Mouse (Mus musculus): ENCODE data around the gene Pagr1b. TPM values are rescaled to one million over a fixed set of nuclear protein-coding genes. Genes with fewer than 3 reads are reported as not detected.
A peak's percentile ranks its signal among the peaks of the same experiment; 100 is the strongest.

The Pagr1b gene
- polyA plus RNA-seq, 1 experiment from 2014 or later: not detected

DNA sequence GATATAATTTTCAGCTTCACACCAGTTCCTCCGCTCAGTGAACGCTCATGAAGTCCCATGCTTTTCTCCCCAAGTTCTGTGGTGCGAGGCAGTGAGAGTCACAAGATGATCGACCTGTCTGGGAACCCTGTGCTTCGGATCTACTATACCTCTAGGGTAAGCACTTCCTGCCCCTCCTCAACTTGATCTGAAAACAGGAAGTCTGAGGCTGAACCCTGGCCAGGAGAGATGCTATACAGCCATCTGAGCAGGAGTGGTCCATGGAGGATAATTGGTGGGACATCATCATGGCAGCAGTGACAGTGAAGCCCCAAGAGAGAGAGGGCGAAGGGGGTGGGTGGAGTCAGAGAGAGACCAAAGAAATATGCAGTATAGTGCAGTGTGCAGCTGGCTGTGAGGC lies 37.4 kb downstream of the Pagr1b start:
- WGBS: 88% methylated on average over 6 of the region's 6 CpGs

DNA sequence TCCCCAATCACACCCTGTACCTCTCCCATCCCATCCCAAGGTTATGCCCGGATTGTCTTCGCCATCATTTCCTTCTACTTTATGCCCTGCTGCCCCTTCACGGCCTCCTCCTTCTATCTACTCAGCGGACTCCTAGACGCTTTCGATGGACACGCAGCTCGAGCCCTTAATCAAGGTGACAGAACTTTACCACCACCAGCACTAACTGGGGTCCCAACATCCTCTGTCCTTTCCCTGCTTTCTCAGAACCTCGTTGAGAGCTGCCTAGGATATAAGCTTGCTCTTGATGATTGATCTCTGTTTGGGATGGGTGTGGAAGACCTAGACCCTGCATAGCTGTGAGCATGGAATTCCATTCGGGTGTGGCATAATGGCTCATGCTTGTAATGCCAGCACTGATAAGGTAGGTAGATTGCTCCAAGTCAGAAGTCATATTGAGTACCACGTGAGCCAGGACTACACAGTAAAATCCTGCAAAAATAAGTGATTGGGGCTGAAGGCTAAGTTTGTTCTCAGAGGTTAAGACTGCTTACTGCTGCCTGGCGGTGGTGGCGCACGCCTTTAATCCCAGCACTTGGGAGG lies 39.3 kb downstream of the Pagr1b start:
- Histone ChIP-seq H3K4me2 (replicated peaks; ENCODE audit: low read depth) (peak overlapping the region; percentile 76), H3K4me1 (replicated peaks; ENCODE audit: control insufficient read depth, insufficient read depth, low read length) (0 out of 2 replicates have a peak, but pooled peaks cover 7% of the 10 kb centered on the region), H3K27ac (ENCODE audit: low read depth, low read length) (peak overlapping the region; percentile 98), H3K4me3 (ENCODE audit: low read depth, low read length) (peak overlapping the region; percentile 94), H3K9ac (ENCODE audit: low read depth, low read length) (peak overlapping the region; percentile 90), H3K9me3 (ENCODE audit: control insufficient read depth) (no peaks in the 10 kb centered on the region), H3K27me3 (replicated peaks; ENCODE audit: control insufficient read depth, insufficient read depth, low read length) (no peaks in the 10 kb centered on the region), H3K36me3 (ENCODE audit: control insufficient read depth, insufficient read depth) (peaks cover 23% of the 10 kb centered on the region)
- TF ChIP-seq CTCF (IDR thresholded peaks at IDR 0.05; ENCODE audit: low read depth): no peak
- ATAC-seq: peak; percentile 15
- 12% methylated on average over 14 of the region's 14 CpGs for WGBS

More for the DNA sequence above, 37.4 kb downstream of the Pagr1b start:
- peaks cover 23% of the 10 kb centered on the region for H3K36me3 ChIP-seq (ENCODE audit: control insufficient read depth, insufficient read depth)
- H3K9ac ChIP-seq (ENCODE audit: low read depth, low read length): no peak overlapping the region
- no peak overlapping the region for H3K4me3 ChIP-seq (ENCODE audit: low read depth, low read length)
- no peaks in the 10 kb centered on the region for H3K9me3 ChIP-seq (ENCODE audit: control insufficient read depth)
- H3K27me3 ChIP-seq (replicated peaks; ENCODE audit: control insufficient read depth, insufficient read depth, low read length): no peaks in the 10 kb centered on the region
- no peak for TF ChIP-seq CTCF (IDR thresholded peaks at IDR 0.05; ENCODE audit: low read depth)
- ATAC-seq: no peak
- H3K27ac ChIP-seq (ENCODE audit: low read depth, low read length): no peak overlapping the region; the same call in 1 of the 2 replicates
- peaks cover 7% of the 10 kb centered on the region; the same call in 1 of the 2 replicates for H3K4me1 ChIP-seq (replicated peaks; ENCODE audit: control insufficient read depth, insufficient read depth, low read length)
- no peak overlapping the region for H3K4me2 ChIP-seq (replicated peaks; ENCODE audit: low read depth)

DNA sequence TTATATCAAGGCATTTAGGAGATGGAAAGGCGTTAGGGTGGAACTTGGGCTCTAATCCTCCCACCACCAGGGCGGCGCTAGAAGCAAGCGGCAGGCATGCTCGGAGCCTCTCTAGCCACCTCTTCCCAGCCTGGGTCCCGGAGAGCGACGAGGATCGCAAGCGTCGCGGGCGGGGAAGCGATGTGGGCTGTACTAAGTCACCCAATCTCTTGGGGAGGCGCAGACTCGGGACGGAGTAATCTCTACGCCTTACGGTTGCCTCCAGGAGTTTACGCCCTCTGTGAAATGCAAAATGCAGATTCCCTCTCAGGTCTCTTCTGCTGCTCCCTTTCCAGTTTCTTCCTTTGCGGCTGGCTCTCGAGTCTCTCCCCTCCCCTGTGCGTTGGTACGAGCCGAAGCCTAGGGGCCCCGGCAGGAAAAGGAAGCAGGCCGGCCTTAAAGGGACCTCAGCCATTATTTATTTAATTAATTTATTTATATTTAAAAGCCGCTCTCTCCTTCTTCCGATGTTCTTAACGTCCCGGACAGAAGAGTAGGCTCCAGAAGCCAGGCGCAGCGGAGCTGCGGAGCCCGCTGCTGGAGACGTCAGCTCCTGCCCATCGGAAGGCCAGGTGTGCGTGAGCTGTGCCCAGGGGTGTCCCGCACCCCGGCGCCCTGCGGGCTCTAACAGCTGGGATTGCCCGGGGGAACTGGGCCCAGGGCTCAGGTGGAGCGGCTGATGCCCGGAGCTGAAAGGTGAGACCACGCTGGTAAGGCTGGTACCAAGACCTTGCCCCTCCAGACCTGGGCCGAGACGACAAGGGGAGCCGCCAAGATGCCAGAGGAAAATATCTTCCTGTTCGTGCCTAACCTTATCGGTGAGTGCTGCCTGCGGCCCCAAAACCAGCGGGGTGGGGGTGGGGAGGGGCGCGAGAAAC lies 40.1 kb downstream of the Pagr1b start, which contains the start of gene Cdiptos:
TSS of gene Cdiptos (minus strand) at position 149 of the 917 bp plus-strand sequence.
- Histone ChIP-seq H3K9ac (ENCODE audit: low read depth, low read length) (peak within 1 kb of the TSS; percentile 90), H3K36me3 (ENCODE audit: control insufficient read depth, insufficient read depth) (peaks cover 23% of the 10 kb centered on the region), H3K9me3 (ENCODE audit: control insufficient read depth) (no peaks in the 10 kb centered on the region), H3K4me2 (replicated peaks; ENCODE audit: low read depth) (peak within 1 kb of the TSS; percentile 76), H3K27me3 (replicated peaks; ENCODE audit: control insufficient read depth, insufficient read depth, low read length) (no peaks in the 10 kb centered on the region), H3K4me3 (ENCODE audit: low read depth, low read length) (peak within 1 kb of the TSS; percentile 94), H3K4me1 (replicated peaks; ENCODE audit: control insufficient read depth, insufficient read depth, low read length) (0 out of 2 replicates have a peak, but pooled peaks cover 7% of the 10 kb centered on the region), H3K27ac (ENCODE audit: low read depth, low read length) (peak within 1 kb of the TSS; percentile 98)
- WGBS: under 1% methylated on average over 55 of the region's 55 CpGs
- peak; percentile 99 for TF ChIP-seq CTCF (IDR thresholded peaks at IDR 0.05; ENCODE audit: low read depth)
- ATAC-seq: peak; percentile 92

DNA sequence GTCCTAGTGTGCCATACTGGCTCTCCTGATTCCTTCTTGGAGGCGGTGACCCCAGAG lies 40.6 kb downstream of the Pagr1b start, which contains the start of gene Cdipt:
TSS of gene Cdipt (plus strand) at position 22 of the 57 bp plus-strand sequence.
- Histone ChIP-seq H3K9me3 (ENCODE audit: control insufficient read depth) (no peaks in the 10 kb centered on the region), H3K4me3 (ENCODE audit: low read depth, low read length) (peak within 1 kb of the TSS; percentile 94), H3K27ac (ENCODE audit: low read depth, low read length) (peak within 1 kb of the TSS; percentile 98), H3K36me3 (ENCODE audit: control insufficient read depth, insufficient read depth) (peaks cover 23% of the 10 kb centered on the region), H3K4me1 (replicated peaks; ENCODE audit: control insufficient read depth, insufficient read depth, low read length) (0 out of 2 replicates have a peak, but pooled peaks cover 7% of the 10 kb centered on the region), H3K27me3 (replicated peaks; ENCODE audit: control insufficient read depth, insufficient read depth, low read length) (no peaks in the 10 kb centered on the region), H3K4me2 (replicated peaks; ENCODE audit: low read depth) (peak within 1 kb of the TSS; percentile 76), H3K9ac (ENCODE audit: low read depth, low read length) (peak within 1 kb of the TSS; percentile 90)
- no peak for TF ChIP-seq CTCF (IDR thresholded peaks at IDR 0.05; ENCODE audit: low read depth)
- WGBS: 0% methylated on average over 1 of the region's 1 CpGs
- ATAC-seq: no peak

DNA sequence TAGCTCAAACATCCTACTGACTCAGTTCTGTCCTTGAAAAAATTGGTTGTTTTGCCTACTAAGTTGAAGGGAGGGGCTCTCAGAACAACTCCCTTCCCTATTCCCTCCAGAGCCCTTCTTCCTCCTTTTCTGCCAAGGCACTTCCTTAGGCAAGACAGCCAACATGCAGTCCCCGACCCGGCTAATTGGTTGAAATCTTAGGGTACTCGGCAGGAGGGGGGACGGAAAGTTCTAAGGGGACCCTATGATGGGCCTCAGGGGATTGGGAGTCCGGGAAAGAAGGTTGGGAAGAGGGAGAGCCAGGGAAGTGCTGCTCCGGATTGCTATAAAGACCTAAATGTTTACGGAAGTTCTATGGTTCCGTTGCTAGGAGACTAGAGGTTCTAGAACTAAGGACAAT lies 40.8 kb downstream of the Pagr1b start:
- H3K27me3 ChIP-seq (replicated peaks; ENCODE audit: control insufficient read depth, insufficient read depth, low read length): no peaks in the 10 kb centered on the region
- peak overlapping the region; percentile 98; the same call in 1 of the 2 replicates for H3K27ac ChIP-seq (ENCODE audit: low read depth, low read length)
- H3K4me1 ChIP-seq (replicated peaks; ENCODE audit: control insufficient read depth, insufficient read depth, low read length): 0 out of 2 replicates have a peak, but pooled peaks cover 7% of the 10 kb centered on the region
- no peak for TF ChIP-seq CTCF (IDR thresholded peaks at IDR 0.05; ENCODE audit: low read depth)
- H3K9ac ChIP-seq (ENCODE audit: low read depth, low read length): peak overlapping the region; percentile 90; the same call in 1 of the 2 replicates
- H3K36me3 ChIP-seq (ENCODE audit: control insufficient read depth, insufficient read depth): peaks cover 23% of the 10 kb centered on the region
- peak overlapping the region; percentile 94 for H3K4me3 ChIP-seq (ENCODE audit: low read depth, low read length)
- 0 out of 2 replicates have a peak, but pooled peaks have one; percentile 0 for ATAC-seq
- WGBS: 7% methylated on average over 8 of the region's 8 CpGs
- peak overlapping the region; percentile 76 for H3K4me2 ChIP-seq (replicated peaks; ENCODE audit: low read depth)
- H3K9me3 ChIP-seq (ENCODE audit: control insufficient read depth): no peaks in the 10 kb centered on the region

DNA sequence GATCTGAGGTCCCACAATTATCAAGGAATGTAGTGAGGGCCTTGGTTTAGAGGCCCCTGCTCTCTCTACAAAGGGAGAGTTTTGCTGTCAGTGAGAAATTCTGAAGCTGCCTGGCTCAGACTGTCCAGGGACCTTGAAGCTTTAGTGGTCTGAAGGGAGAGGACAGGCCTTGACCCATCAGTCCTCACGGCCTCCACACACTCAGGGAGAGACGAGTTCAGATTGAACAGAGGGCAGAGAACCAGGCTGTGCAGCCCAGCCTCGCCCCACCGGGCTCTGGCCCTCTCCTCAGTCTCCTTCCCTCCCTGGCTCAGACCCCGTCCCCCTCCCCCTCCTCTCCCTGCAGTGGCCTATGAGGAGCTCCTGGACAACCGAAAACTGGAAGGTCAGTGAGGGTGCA lies 48.9 kb downstream of the Pagr1b start:
- TF ChIP-seq CTCF (IDR thresholded peaks at IDR 0.05; ENCODE audit: low read depth): no peak
- Histone ChIP-seq H3K4me1 (replicated peaks; ENCODE audit: control insufficient read depth, insufficient read depth, low read length) (no peaks in the 10 kb centered on the region), H3K9ac (ENCODE audit: low read depth, low read length) (no peak overlapping the region), H3K27ac (ENCODE audit: low read depth, low read length) (no peak overlapping the region), H3K9me3 (ENCODE audit: control insufficient read depth) (no peaks in the 10 kb centered on the region), H3K27me3 (replicated peaks; ENCODE audit: control insufficient read depth, insufficient read depth, low read length) (0 out of 2 replicates have a peak, but pooled peaks cover 9% of the 10 kb centered on the region), H3K4me3 (ENCODE audit: low read depth, low read length) (no peak overlapping the region), H3K4me2 (replicated peaks; ENCODE audit: low read depth) (no peak overlapping the region), H3K36me3 (ENCODE audit: control insufficient read depth, insufficient read depth) (no peaks in the 10 kb centered on the region)
- no peak for ATAC-seq
- WGBS: 73% methylated on average over 6 of the region's 6 CpGs

Data from intestine, postnatal 0 days (tissue).